Comparison of ENCODE assay signal across 14 mouse cellular contexts in genomic region chr7:4725169-4725568, GRCm38 (mm10). TPM values are rescaled to one million over a fixed set of nuclear protein-coding genes. Genes with fewer than 3 reads are reported as not detected.
DNase-seq lines count a peak whose midpoint lies in the region; ATAC-seq and TF ChIP-seq lines count a peak whose summit lies in the region.
"Had no signal": no experiment of that assay in that cellular context is flagged by ENCODE, and none has a peak within 500 bp of the region (broad histone marks: within the 10 kb centered on the region; RNA-seq: fewer than 3 reads in every experiment).

TSS of gene Tmem150b (minus strand) at chr7:4725249.

- no peaks in the 10 kb centered on the region for H3K36me3 ChIP-seq in liver, adult 2 months (ENCODE audit: control insufficient read depth, insufficient read depth, low read length)
- no peaks in the 10 kb centered on the region for H3K36me3 ChIP-seq in liver, embryonic 12.5 days
- no peaks in the 10 kb centered on the region for H3K36me3 ChIP-seq in neural tube, embryonic 15.5 days

- no peak within 1 kb of the TSS for H3K4me3 ChIP-seq in liver, adult 2 months (ENCODE audit: insufficient read depth, low read depth, low read length)
- H3K4me3 ChIP-seq in liver, embryonic 12.5 days, result no peak within 1 kb of the TSS
- H3K4me3 ChIP-seq in neural tube, embryonic 15.5 days (replicated peaks), result no peak within 1 kb of the TSS

- no peaks in the 10 kb centered on the region for H3K79me2 ChIP-seq in liver, adult 2 months (ENCODE audit: control insufficient read depth, insufficient read depth, low read length)

- peak within 1 kb of the TSS; percentile 57 for H3K4me2 ChIP-seq in liver, embryonic 12.5 days
- peak within 1 kb of the TSS; percentile 58; the same call in 1 of the 2 replicates for H3K4me2 ChIP-seq in neural tube, embryonic 15.5 days

- TF ChIP-seq CTCF in liver, adult 2 months (IDR thresholded peaks at IDR 0.05; ENCODE audit: low read depth, low read length), result no peak

- peak within 1 kb of the TSS; percentile 60 for H3K27ac ChIP-seq in liver, adult 2 months (replicated peaks; ENCODE audit: insufficient read depth, low read depth, low read length)
- H3K27ac ChIP-seq in liver, embryonic 12.5 days, result no peak within 1 kb of the TSS
- H3K27ac ChIP-seq in neural tube, embryonic 15.5 days (replicated peaks), result no peak within 1 kb of the TSS
- H3K27ac ChIP-seq: hindbrain, postnatal 0 days had no signal

- no peak for DNase-seq in liver, adult 2 months (ENCODE audit: extremely low read depth, low read depth, low spot score)
- DNase-seq in liver, result no peak
- DNase-seq in frontal cortex, postnatal 14 days (ENCODE audit: low spot score in 2 of 2), result no peak
- DNase-seq in kidney, postnatal 4 days, result no peak
- DNase-seq: gastrocnemius, postnatal 10 days; kidney, postnatal 36 days; retina, postnatal 1 day had no signal

- 0 out of 2 replicates have a peak within 1 kb of the TSS, but pooled peaks have one; percentile 23 for H3K9ac ChIP-seq in liver, adult 2 months (ENCODE audit: low read depth, low read length)
- no peak within 1 kb of the TSS for H3K9ac ChIP-seq in liver, embryonic 12.5 days
- no peak within 1 kb of the TSS for H3K9ac ChIP-seq in neural tube, embryonic 15.5 days (replicated peaks)

- no peak for TF ChIP-seq POLR2A in liver, adult 2 months (IDR thresholded peaks at IDR 0.05; ENCODE audit: extremely low read depth, insufficient read depth, low read length)

- WGBS in liver, adult 2 months, result 68% methylated on average over 7 of the region's 7 CpGs
- WGBS in liver, embryonic 12.5 days (ENCODE audit: insufficient replicate concordance), result 19% methylated on average over 7 of the region's 7 CpGs
- 88% methylated on average over 7 of the region's 7 CpGs for WGBS in neural tube, embryonic 15.5 days

- no peaks in the 10 kb centered on the region for H3K9me3 ChIP-seq in liver, embryonic 12.5 days (replicated peaks)
- no peaks in the 10 kb centered on the region for H3K9me3 ChIP-seq in neural tube, embryonic 15.5 days (replicated peaks)

- H3K27me3 ChIP-seq in liver, adult 2 months (ENCODE audit: control insufficient read depth, insufficient read depth, low read length), result peaks cover 3% of the 10 kb centered on the region; the same call in 1 of the 2 replicates
- H3K27me3 ChIP-seq in liver, embryonic 12.5 days (replicated peaks), result 0 out of 2 replicates have a peak, but pooled peaks cover 14% of the 10 kb centered on the region
- H3K27me3 ChIP-seq in neural tube, embryonic 15.5 days (replicated peaks), result 0 out of 2 replicates have a peak, but pooled peaks cover 4% of the 10 kb centered on the region
- H3K27me3 ChIP-seq: Patski had no signal

- ATAC-seq in common myeloid progenitor, adult 5-6 weeks (replicated peaks; ENCODE audit: low read depth, poor library complexity, severe bottlenecking), result peak; percentile 60
- ATAC-seq in liver, embryonic 12.5 days, result no peak
- ATAC-seq in neural tube, embryonic 15.5 days (ENCODE audit: low FRiP score), result no peak
- no peak for ATAC-seq in cerebellum, adult (ENCODE audit: insufficient number of reproducible peaks, low FRiP score, low TSS enrichment)
- ATAC-seq: hindbrain, postnatal 0 days; Patski had no signal

- H3K4me1 ChIP-seq in liver, adult 2 months (ENCODE audit: control insufficient read depth, insufficient read depth, low read length), result no peaks in the 10 kb centered on the region
- peaks cover 14% of the 10 kb centered on the region; the same call in 1 of the 2 replicates for H3K4me1 ChIP-seq in liver, embryonic 12.5 days
- 0 out of 2 replicates have a peak, but pooled peaks cover 2% of the 10 kb centered on the region for H3K4me1 ChIP-seq in neural tube, embryonic 15.5 days

RNA-seq across cellular contexts. Expression of gene Tmem150b, which starts in this region (rescaled TPM):
- total RNA-seq in liver, adult 2 months (2014; rRNA removed), result 0.07 and 0.28 TPM in 2 replicates
- polyA plus RNA-seq in liver, adult 2 months (2012; rRNA removed), result 0.19 and 0.44 TPM in 2 replicates
- 6.6 and 8.3 TPM in 2 replicates for total RNA-seq in common myeloid progenitor, adult 5-6 weeks (2017)
- 0.08 and 0.12 TPM in 2 replicates for polyA plus RNA-seq in liver, embryonic 12.5 days (2016; fragmentation: Nextera tagmentation; extraction: Ambion mirVana)
- polyA plus RNA-seq in neural tube, embryonic 15.5 days (2015; fragmentation: Nextera tagmentation; extraction: Ambion mirVana), result 0.13 and 0.14 TPM in 2 replicates
- total RNA-seq: hindbrain, postnatal 0 days; left cerebral cortex, postnatal 36 days had no signal
